ENCODE assay signal across 15 mouse cellular contexts in genomic region chr6:125648964-125649363, GRCm38 (mm10). TPM values are rescaled to one million over a fixed set of nuclear protein-coding genes. Genes with fewer than 3 reads are reported as not detected.
"Had no signal": no experiment of that assay in that cellular context is flagged by ENCODE, and none has a peak within 500 bp of the region (broad histone marks: within the 10 kb centered on the region; RNA-seq: fewer than 3 reads in every experiment).

No protein-coding gene starts in this region.

- H3K4me1 ChIP-seq: limb, embryonic 13.5 days; liver, embryonic 12.5 days; lung, embryonic 15.5 days; midbrain, embryonic 15.5 days; neural tube, embryonic 12.5 days had no signal

- H3K36me3 ChIP-seq: limb, embryonic 13.5 days; liver, embryonic 12.5 days; lung, embryonic 15.5 days; midbrain, embryonic 15.5 days; neural tube, embryonic 12.5 days had no signal

- H3K9ac ChIP-seq: limb, embryonic 13.5 days; liver, embryonic 12.5 days; lung, embryonic 15.5 days; midbrain, embryonic 15.5 days; neural tube, embryonic 12.5 days had no signal

- H3K9me3 ChIP-seq: limb, embryonic 13.5 days; liver, embryonic 12.5 days; lung, embryonic 15.5 days; megakaryocyte, embryonic 14.5 days; midbrain, embryonic 15.5 days; neural tube, embryonic 12.5 days had no signal

- H3K4me2 ChIP-seq: limb, embryonic 13.5 days; liver, embryonic 12.5 days; lung, embryonic 15.5 days; midbrain, embryonic 11.5 days; midbrain, embryonic 15.5 days; neural tube, embryonic 12.5 days had no signal

- ATAC-seq: liver, embryonic 12.5 days; midbrain, embryonic 15.5 days had no signal

- DNase-seq: kidney, postnatal 36 days; layer of hippocampus, adult 9-11 months; layer of hippocampus, postnatal 36 days; lung, postnatal 36 days; thymus, postnatal 4 days had no signal

- H3K27me3 ChIP-seq: limb, embryonic 13.5 days; liver, embryonic 12.5 days; lung, embryonic 15.5 days; megakaryocyte, embryonic 14.5 days; midbrain, embryonic 15.5 days; neural tube, embryonic 12.5 days had no signal

- H3K4me3 ChIP-seq: limb, embryonic 13.5 days; liver, embryonic 12.5 days; lung, embryonic 15.5 days; megakaryocyte, embryonic 14.5 days; midbrain, embryonic 15.5 days; neural tube, embryonic 12.5 days had no signal

- H3K27ac ChIP-seq: limb, embryonic 13.5 days; liver, embryonic 12.5 days; lung, embryonic 15.5 days; midbrain, embryonic 15.5 days; neural tube, embryonic 12.5 days; stomach, postnatal 0 days had no signal

RNA-seq across cellular contexts. Expression of gene Ano2, which starts 41.3 kb away (rescaled TPM):
- total RNA-seq: neutrophil, adult 5-6 weeks had no signal
- polyA plus RNA-seq: limb, embryonic 13.5 days; liver, embryonic 16.5 days had no signal
